Mouse (Mus musculus) kidney, embryonic 16.5 days (tissue): Measurements from ENCODE around the gene Patl1. TPM values are rescaled to one million over a fixed set of nuclear protein-coding genes. Genes with fewer than 3 reads are reported as not detected.
"Not testable (repeated sequence)": the region's sequence is repeated elsewhere in the genome, so short reads cannot be mapped to it uniquely, and the experiment has no call there.

Experiments used
- ATAC-seq: fragments of 200-750 bp; cut with Nextera tagmentation; 2 replicates; pipeline ENCODE4 v1.8.0; 2017; ENCODE audit warnings: moderate TSS enrichment; ENCODE audit not compliant: low FRiP score, low TSS enrichment
- H3K27ac ChIP-seq: fragments of 300-500 bp; sonication (generic); 2 replicates; pipeline ENCODE4 v1.5.1; 2014; ENCODE audit warnings: low read length
- H3K27me3 ChIP-seq: fragments of 300-500 bp; sonication (generic); 2 replicates; pipeline ENCODE4 v1.6.1; 2014; ENCODE audit warnings: low read length, control low read depth, mixed read lengths; ENCODE audit not compliant: insufficient read depth
- H3K36me3 ChIP-seq: fragments of 300-500 bp; sonication (generic); 2 replicates; pipeline ENCODE4 v1.6.1; 2014; ENCODE audit warnings: low read length, control low read depth, mixed read lengths; ENCODE audit not compliant: insufficient read depth
- H3K4me1 ChIP-seq: fragments of 300-500 bp; sonication (generic); 2 replicates; pipeline ENCODE4 v1.6.1; 2014; ENCODE audit warnings: low read length, control low read depth, mixed read lengths; ENCODE audit not compliant: insufficient read depth
- H3K4me2 ChIP-seq: fragments of 300-500 bp; sonication (generic); replicated peaks from 2 replicates; pipeline ENCODE4 v1.6.1; 2014; ENCODE audit warnings: low read depth, low read length
- H3K4me3 ChIP-seq: fragments of 300-500 bp; sonication (generic); 2 replicates; pipeline ENCODE4 v1.5.1; 2014; ENCODE audit warnings: mild to moderate bottlenecking, low read length
- H3K9ac ChIP-seq: fragments of 300-500 bp; sonication (generic); replicated peaks from 2 replicates; pipeline ENCODE4 v1.6.1; 2014; ENCODE audit warnings: low read length
- H3K9me3 ChIP-seq: fragments of 300-500 bp; sonication (generic); 2 replicates; pipeline ENCODE4 v1.6.1; 2016; ENCODE audit warnings: low read length, control low read depth
- WGBS: fragments of 180-500 bp; shearing (Covaris S2); extraction: QIAGEN DNeasy Blood & Tissue Kit; methylation state at CpG from one replicate; pipeline ENCODE4 v1.1.7; 2014; 5-methylcytosine and 5-hydroxymethylcytosine counted together
- polyA plus RNA-seq: library from polyadenylated mRNA; unstranded; fragments of >200 nt; fragmentation: Nextera tagmentation; extraction: Ambion mirVana; gene quantifications from 2 replicates; pipeline ENCODE4 v1.2.1, GENCODE M21; 2015

The Patl1 gene
- polyA plus RNA-seq, result 20.0 and 22.5 TPM in 2 replicates

DNA sequence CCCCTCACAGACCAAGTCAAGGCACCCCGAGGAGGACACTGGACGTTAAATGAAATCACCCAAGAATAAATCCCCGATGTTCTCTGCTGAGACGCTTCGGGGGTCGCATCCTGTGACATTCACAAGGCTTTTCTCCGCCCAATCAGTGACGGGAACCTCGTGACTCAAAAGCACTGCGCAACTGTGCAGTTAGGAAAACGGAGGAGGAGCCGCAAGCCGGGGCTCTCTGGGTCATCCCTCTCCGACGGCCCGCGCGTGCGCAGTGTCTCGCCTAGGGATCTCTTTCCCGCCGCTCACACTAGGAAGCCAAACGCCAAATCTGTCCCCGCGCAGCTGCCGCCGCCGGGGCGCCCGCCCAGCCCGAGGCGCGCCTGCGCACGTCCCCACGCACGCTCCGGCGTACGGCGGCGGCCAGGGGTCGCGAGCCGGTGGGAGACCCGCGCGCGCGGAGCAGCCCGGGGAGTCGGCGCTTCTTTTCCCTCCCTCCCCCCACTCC, at the start of gene Patl1:
TSS of gene Patl1 (plus strand) at position 363 of the 496 bp plus-strand sequence.
- Histone ChIP-seq H3K27ac (peak within 1 kb of the TSS; percentile 85), H3K9me3 (no peaks in the 10 kb centered on the region), H3K27me3 (no peaks in the 10 kb centered on the region), H3K9ac (peak within 1 kb of the TSS; percentile 87), H3K4me1 (peaks cover 9% of the 10 kb centered on the region), H3K4me3 (peak within 1 kb of the TSS; percentile 82), H3K4me2 (peak within 1 kb of the TSS; percentile 66), H3K36me3 (peaks cover 7% of the 10 kb centered on the region; the same call in 1 of the 2 replicates)
- peak; percentile 98 for ATAC-seq
- WGBS, result under 1% methylated on average over 50 of the region's 53 CpGs

GRCm38 (mm10) chr19:11867837-11868236, 44.4 kb upstream of the Patl1 start:
- H3K9ac ChIP-seq, result no peak overlapping the region
- ATAC-seq, result no peak
- WGBS, result 79% methylated on average over 2 of the region's 2 CpGs
- H3K4me3 ChIP-seq, result no peak overlapping the region
- 0 out of 2 replicates have a peak, but pooled peaks cover 5% of the 10 kb centered on the region for H3K9me3 ChIP-seq
- H3K36me3 ChIP-seq, result no peaks in the 10 kb centered on the region
- no peaks in the 10 kb centered on the region for H3K4me1 ChIP-seq
- H3K27me3 ChIP-seq, result no peaks in the 10 kb centered on the region
- no peak overlapping the region for H3K4me2 ChIP-seq
- no peak overlapping the region for H3K27ac ChIP-seq

DNA sequence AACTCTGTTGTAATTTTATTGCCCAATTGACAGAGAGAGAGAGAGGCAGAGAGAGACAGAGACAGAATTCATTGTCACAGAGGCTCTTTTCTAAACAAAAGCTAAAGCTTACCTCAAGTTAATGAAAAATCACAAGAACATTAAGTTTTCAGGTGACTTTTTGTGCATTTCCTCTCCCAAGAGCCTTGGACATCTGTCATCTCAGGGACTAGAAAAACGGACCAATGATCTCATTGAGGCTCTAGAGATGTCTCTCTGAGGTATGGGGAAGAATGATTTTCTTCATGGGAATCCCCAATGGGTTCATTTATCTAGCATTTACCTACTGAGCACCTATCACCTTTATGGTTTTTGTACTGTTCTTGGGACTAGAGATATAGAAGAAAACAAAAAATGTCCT, 37.2 kb upstream of the Patl1 start, which contains the start of gene Olfr1419:
TSS of gene Olfr1419 (minus strand) at position 101 of the 400 bp plus-strand sequence.
- no peaks in the 10 kb centered on the region for H3K9me3 ChIP-seq
- no peak within 1 kb of the TSS for H3K4me2 ChIP-seq
- no peak for ATAC-seq
- H3K27ac ChIP-seq, result no peak within 1 kb of the TSS
- no peak within 1 kb of the TSS for H3K4me3 ChIP-seq
- 39% methylated on average over 1 of the region's 1 CpGs for WGBS
- H3K4me1 ChIP-seq, result no peaks in the 10 kb centered on the region
- H3K36me3 ChIP-seq, result no peaks in the 10 kb centered on the region
- H3K9ac ChIP-seq, result no peak within 1 kb of the TSS
- no peaks in the 10 kb centered on the region for H3K27me3 ChIP-seq

DNA sequence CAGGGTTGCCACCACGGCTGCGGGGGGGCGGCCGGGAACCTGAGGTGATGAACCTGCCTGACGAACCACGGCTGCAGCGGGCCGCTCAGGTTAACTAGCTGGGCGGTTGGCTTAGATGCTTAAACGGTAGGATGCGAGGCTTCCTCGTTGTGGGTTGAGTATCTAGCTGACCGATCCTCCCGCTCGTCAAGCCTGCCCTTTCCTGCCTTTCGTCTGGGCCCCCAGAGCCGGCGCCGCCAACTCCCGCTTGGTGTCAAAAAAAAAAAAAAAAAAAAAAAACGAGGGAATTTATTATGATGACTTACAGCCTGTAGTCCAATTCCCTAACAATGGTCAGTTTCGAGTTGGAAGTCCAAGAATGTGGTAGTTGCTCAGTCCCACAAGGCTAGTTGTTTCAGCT, 33.8 kb upstream of the Patl1 start:
- ATAC-seq, H3K4me2 ChIP-seq, H3K9ac ChIP-seq, H3K4me1 ChIP-seq, H3K27me3 ChIP-seq, H3K4me3 ChIP-seq, H3K36me3 ChIP-seq, H3K27ac ChIP-seq, H3K9me3 ChIP-seq: not testable (repeated sequence)
- WGBS, result 57% methylated on average over 21 of the region's 22 CpGs

DNA sequence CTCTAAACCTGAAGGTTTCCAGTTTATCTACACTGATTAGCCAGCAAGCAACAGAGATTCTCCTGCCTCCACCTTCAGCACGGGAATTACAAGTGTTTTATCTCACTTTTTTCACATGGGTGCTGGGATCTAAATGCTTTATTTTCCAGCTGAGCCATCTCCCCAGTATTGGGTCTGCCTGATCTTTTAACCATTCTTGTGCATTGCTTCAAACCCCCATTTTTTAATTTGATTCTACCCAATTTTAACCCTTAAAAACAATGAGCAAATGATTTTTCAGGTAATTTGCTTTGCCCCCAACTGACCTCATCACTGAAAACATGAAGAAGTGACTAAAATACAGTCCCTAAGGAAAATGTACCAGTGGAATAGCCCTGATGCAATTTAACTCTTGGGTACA, 25.9 kb upstream of the Patl1 start, which contains the start of gene Olfr1420:
TSS of gene Olfr1420 (plus strand) at position 301 of the 400 bp plus-strand sequence.
- no peaks in the 10 kb centered on the region for H3K36me3 ChIP-seq
- no peak within 1 kb of the TSS for H3K9ac ChIP-seq

GRCm38 (mm10) chr19:11911021-11911420, 1.2 kb upstream of the Patl1 start:
- ATAC-seq, result no peak
- H3K4me1 ChIP-seq, result peaks cover 9% of the 10 kb centered on the region
- H3K4me2 ChIP-seq, result peak overlapping the region; percentile 59
- peak overlapping the region; percentile 82 for H3K4me3 ChIP-seq
- H3K9me3 ChIP-seq, result no peaks in the 10 kb centered on the region
- no peak overlapping the region for H3K9ac ChIP-seq
- no peaks in the 10 kb centered on the region for H3K27me3 ChIP-seq
- H3K27ac ChIP-seq, result peak overlapping the region; percentile 79; the same call in 1 of the 2 replicates
- peaks cover 7% of the 10 kb centered on the region; the same call in 1 of the 2 replicates for H3K36me3 ChIP-seq
- 92% methylated on average over 5 of the region's 5 CpGs for WGBS

More for the DNA sequence above, 25.9 kb upstream of the Patl1 start, which contains the start of gene Olfr1420:
- Histone ChIP-seq H3K27me3 (no peaks in the 10 kb centered on the region), H3K9me3 (no peaks in the 10 kb centered on the region), H3K4me2 (no peak within 1 kb of the TSS), H3K27ac (no peak within 1 kb of the TSS), H3K4me3 (no peak within 1 kb of the TSS), H3K4me1 (no peaks in the 10 kb centered on the region)
- WGBS, result 56% methylated on average over 1 of the region's 1 CpGs
- ATAC-seq, result no peak

DNA sequence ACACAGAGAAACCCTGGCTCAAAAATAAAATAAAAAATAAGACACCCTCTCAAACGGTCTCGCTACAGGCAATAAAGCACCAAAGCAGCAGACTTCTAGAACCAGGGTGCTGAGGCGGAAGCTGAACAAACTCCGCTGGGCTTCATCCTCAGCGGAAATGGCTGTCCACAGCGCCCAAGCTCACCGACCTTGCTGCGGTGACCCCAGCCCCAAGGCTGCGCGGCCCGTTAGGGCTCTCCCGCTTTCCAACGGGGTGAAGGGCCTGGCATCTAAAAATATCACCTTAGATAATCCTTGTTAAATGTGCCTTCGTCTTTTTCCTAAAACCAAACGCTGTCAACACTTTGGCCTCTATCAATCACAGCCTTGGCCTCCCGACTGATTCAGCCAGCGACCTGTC, 596 bp upstream of the Patl1 start:
- peak overlapping the region; percentile 82 for H3K4me3 ChIP-seq
- H3K4me1 ChIP-seq, result peaks cover 9% of the 10 kb centered on the region
- H3K4me2 ChIP-seq, result peak overlapping the region; percentile 59
- peak overlapping the region; percentile 79 for H3K27ac ChIP-seq
- ATAC-seq, result peak; percentile 47
- H3K27me3 ChIP-seq, result no peaks in the 10 kb centered on the region
- 2% methylated on average over 17 of the region's 17 CpGs for WGBS
- no peaks in the 10 kb centered on the region for H3K9me3 ChIP-seq
- peak overlapping the region; percentile 71 for H3K9ac ChIP-seq
- H3K36me3 ChIP-seq, result peaks cover 7% of the 10 kb centered on the region; the same call in 1 of the 2 replicates

- Histone ChIP-seq H3K4me2 (peak overlapping the region; percentile 66), H3K9ac (peak overlapping the region; percentile 87), H3K9me3 (no peaks in the 10 kb centered on the region), H3K4me1 (peaks cover 9% of the 10 kb centered on the region), H3K27ac (peak overlapping the region; percentile 85), H3K4me3 (peak overlapping the region; percentile 82), H3K36me3 (peaks cover 10% of the 10 kb centered on the region; the same call in 1 of the 2 replicates), H3K27me3 (no peaks in the 10 kb centered on the region)
- ATAC-seq, result peak; percentile 73
- WGBS, result 1% methylated on average over 44 of the region's 54 CpGs
Observed at GRCm38 (mm10) chr19:11912533-11913121, 428 bp downstream of the Patl1 start.

DNA sequence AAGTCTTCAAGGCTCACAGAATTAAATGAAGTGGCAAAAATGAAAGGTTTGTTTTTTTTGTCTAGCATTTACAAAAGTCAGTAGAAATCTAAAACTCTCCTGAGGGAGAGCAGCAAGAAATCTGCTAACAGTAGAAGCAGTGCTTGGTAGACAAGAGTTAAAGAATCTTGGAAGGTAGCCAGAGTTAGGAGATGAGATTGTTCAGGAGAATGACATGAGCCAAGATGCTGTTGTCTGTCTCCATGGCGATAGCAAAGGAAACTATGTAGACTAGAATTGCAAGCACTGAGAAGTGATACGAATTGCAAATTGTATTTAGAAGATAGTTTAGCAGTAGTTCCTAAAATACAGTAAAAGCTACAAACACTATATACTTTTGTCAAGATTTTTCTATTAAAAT, 3.6 kb downstream of the Patl1 start:
- H3K4me1 ChIP-seq, result peaks cover 9% of the 10 kb centered on the region
- no peak overlapping the region for H3K4me2 ChIP-seq
- H3K27ac ChIP-seq, result no peak overlapping the region
- no peaks in the 10 kb centered on the region for H3K9me3 ChIP-seq
- no peaks in the 10 kb centered on the region for H3K27me3 ChIP-seq
- no peak overlapping the region for H3K9ac ChIP-seq
- H3K36me3 ChIP-seq, result peaks cover 23% of the 10 kb centered on the region
- WGBS, result 38% methylated on average over 2 of the region's 2 CpGs
- no peak overlapping the region for H3K4me3 ChIP-seq
- ATAC-seq, result no peak

DNA sequence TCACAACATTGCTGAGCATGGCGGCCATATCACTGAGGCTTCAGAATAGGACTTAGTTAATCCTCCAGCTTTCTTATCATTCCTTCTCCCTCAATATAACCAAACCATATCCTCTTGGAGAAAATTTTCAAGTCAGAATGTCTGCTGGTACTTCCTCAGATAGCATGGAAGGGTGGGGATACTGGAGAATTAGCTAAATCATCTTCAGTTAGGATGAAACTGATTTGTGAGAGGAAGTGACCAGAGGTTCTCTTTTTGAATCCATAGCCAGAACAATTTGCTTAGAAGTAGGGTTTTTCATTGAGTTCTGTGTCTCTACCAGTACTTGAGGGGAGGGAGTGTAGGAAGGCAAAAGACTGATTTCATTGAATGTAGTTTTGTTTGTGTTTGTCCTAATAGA, 9.9 kb downstream of the Patl1 start:
- Histone ChIP-seq H3K4me2 (no peak overlapping the region), H3K4me3 (no peak overlapping the region), H3K27ac (no peak overlapping the region), H3K36me3 (peaks cover 55% of the 10 kb centered on the region), H3K9ac (no peak overlapping the region), H3K9me3 (no peaks in the 10 kb centered on the region), H3K4me1 (no peaks in the 10 kb centered on the region), H3K27me3 (no peaks in the 10 kb centered on the region)
- ATAC-seq, result no peak
- 100% methylated on average over 1 of the region's 1 CpGs for WGBS
